Comparison of ENCODE assay signal across 9 mouse cellular contexts in the genomic region with DNA sequence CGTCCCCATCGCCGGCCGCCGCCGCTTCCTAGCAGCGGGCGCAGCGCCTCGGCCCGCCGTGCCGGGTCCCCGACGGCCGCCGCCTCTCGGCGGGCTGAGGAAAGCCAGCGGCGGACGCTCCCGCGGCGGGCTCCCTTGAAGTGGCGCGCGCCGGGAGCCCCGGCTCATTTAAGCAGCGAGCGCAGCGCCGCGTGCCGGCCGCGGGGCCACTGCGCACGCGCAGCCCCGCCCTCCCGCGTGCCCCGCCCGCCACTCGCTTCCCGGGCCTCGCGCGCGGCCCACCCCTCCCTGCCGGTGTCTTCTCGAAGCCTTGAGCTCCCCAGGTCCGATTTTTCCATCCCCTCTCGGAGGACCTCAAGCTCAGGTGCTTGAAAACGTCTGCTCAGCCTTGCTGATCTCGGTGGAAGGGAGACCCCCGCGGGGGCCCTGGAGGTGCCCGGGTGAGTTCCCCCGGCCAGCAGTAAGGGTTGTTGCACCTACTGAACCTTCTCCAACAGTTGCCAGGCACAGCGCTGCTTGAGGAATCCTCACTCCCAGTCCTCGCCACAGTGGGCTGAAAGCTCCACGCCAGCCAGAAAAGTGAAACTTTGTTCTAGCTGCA. TPM values are rescaled to one million over a fixed set of nuclear protein-coding genes. Genes with fewer than 3 reads are reported as not detected.
DNase-seq lines count a peak whose midpoint lies in the region; ATAC-seq and TF ChIP-seq lines count a peak whose summit lies in the region.
"Had no signal": no experiment of that assay in that cellular context is flagged by ENCODE, and none has a peak within 500 bp of the region (broad histone marks: within the 10 kb centered on the region; RNA-seq: fewer than 3 reads in every experiment).

A gene (minus strand): TSS at position 174 of the 601 bp plus-strand sequence.

- TF ChIP-seq CTCF in brain, embryonic 14.5 days (IDR thresholded peaks at IDR 0.05; ENCODE audit: borderline replicate concordance, extremely low read depth, insufficient read depth, insufficient read length), result no peak

- H3K27me3 ChIP-seq in erythroblast, embryonic 14.5 days (ENCODE audit: control insufficient read depth), result peaks cover 54% of the 10 kb centered on the region
- peaks cover 14% of the 10 kb centered on the region; the same call in 1 of the 2 replicates for H3K27me3 ChIP-seq in heart, embryonic 14.5 days (ENCODE audit: control insufficient read depth, insufficient read depth, low read length)
- H3K27me3 ChIP-seq in liver, embryonic 12.5 days (replicated peaks), result peaks cover 37% of the 10 kb centered on the region
- no peaks in the 10 kb centered on the region for H3K27me3 ChIP-seq in stomach, embryonic 14.5 days (ENCODE audit: control insufficient read depth, insufficient read depth, low read length)
- H3K27me3 ChIP-seq: CH12.LX had no signal

- peaks cover 6% of the 10 kb centered on the region; the same call in 1 of the 2 replicates for H3K9me3 ChIP-seq in erythroblast, embryonic 14.5 days (ENCODE audit: control insufficient read depth, low read length)
- H3K9me3 ChIP-seq in heart, embryonic 14.5 days (ENCODE audit: control insufficient read depth, low read length), result no peaks in the 10 kb centered on the region
- no peaks in the 10 kb centered on the region for H3K9me3 ChIP-seq in liver, embryonic 12.5 days (replicated peaks)
- no peaks in the 10 kb centered on the region for H3K9me3 ChIP-seq in stomach, embryonic 14.5 days (ENCODE audit: control insufficient read depth, low read depth, low read length)

- ATAC-seq in heart, embryonic 14.5 days (ENCODE audit: insufficient number of reproducible peaks, insufficient read depth, low FRiP score, low read depth), result peak; percentile 87
- ATAC-seq in liver, embryonic 12.5 days, result peak; percentile 84
- ATAC-seq in stomach, embryonic 14.5 days (ENCODE audit: insufficient number of reproducible peaks, insufficient read depth, low FRiP score, low read depth), result peak; percentile 89

- peak within 1 kb of the TSS; percentile 80 for H3K9ac ChIP-seq in heart, embryonic 14.5 days (ENCODE audit: low read length)
- peak within 1 kb of the TSS; percentile 72 for H3K9ac ChIP-seq in liver, embryonic 12.5 days
- H3K9ac ChIP-seq in stomach, embryonic 14.5 days (replicated peaks; ENCODE audit: low read depth, low read length), result peak within 1 kb of the TSS; percentile 71

- DNase-seq in 3134 (ENCODE audit: extremely low read depth, insufficient read length, low spot score), result peak; percentile 75
- DNase-seq in brain, embryonic 14.5 days (ENCODE audit: low read depth), result peak; percentile 93
- DNase-seq in kidney, postnatal 10 days, result peak; percentile 87
- DNase-seq in natural killer cell, adult 2 months (ENCODE audit: low spot score in 2 of 2), result peak; percentile 26 to 51

- peak within 1 kb of the TSS; percentile 100 for H3K4me2 ChIP-seq in heart, embryonic 14.5 days (ENCODE audit: low read length)
- H3K4me2 ChIP-seq in liver, embryonic 12.5 days, result peak within 1 kb of the TSS; percentile 98
- H3K4me2 ChIP-seq in stomach, embryonic 14.5 days (replicated peaks; ENCODE audit: low read depth, low read length), result peak within 1 kb of the TSS; percentile 92

- peak; percentile 85 for TF ChIP-seq POLR2A in brain, embryonic 14.5 days (IDR thresholded peaks at IDR 0.05; ENCODE audit: borderline replicate concordance, extremely low read depth, insufficient read depth, insufficient read length, poor library complexity, severe bottlenecking)

- WGBS in heart, embryonic 14.5 days, result 8% methylated on average over 40 of the region's 65 CpGs
- WGBS in liver, embryonic 12.5 days (ENCODE audit: insufficient replicate concordance), result 5% methylated on average over 64 of the region's 65 CpGs
- WGBS in stomach, embryonic 14.5 days, result 6% methylated on average over 52 of the region's 65 CpGs

- H3K4me1 ChIP-seq in erythroblast, embryonic 14.5 days (ENCODE audit: control insufficient read depth), result peaks cover 18% of the 10 kb centered on the region
- peaks cover 5 to 6% of the 10 kb centered on the region in 2 experiments; a peak in 3 of 4 replicates for H3K4me1 ChIP-seq in heart, embryonic 14.5 days (ENCODE audit: control insufficient read depth in 2 of 2, insufficient read depth in 2 of 2, low read length in 2 of 2)
- peaks cover 15% of the 10 kb centered on the region for H3K4me1 ChIP-seq in liver, embryonic 12.5 days
- H3K4me1 ChIP-seq in stomach, embryonic 14.5 days (ENCODE audit: control insufficient read depth, insufficient read depth, low read length), result no peaks in the 10 kb centered on the region

- no peaks in the 10 kb centered on the region for H3K36me3 ChIP-seq in erythroblast, embryonic 14.5 days (ENCODE audit: control insufficient read depth)
- no peaks in the 10 kb centered on the region for H3K36me3 ChIP-seq in heart, embryonic 14.5 days (ENCODE audit: control insufficient read depth, insufficient read depth, low read length)
- H3K36me3 ChIP-seq in liver, embryonic 12.5 days, result no peaks in the 10 kb centered on the region
- no peaks in the 10 kb centered on the region for H3K36me3 ChIP-seq in stomach, embryonic 14.5 days (ENCODE audit: control insufficient read depth, insufficient read depth, low read length)

- H3K27ac ChIP-seq in heart, embryonic 14.5 days (replicated peaks in 1 of 2; ENCODE audit: control insufficient read depth in 1 of 2, insufficient read depth in 1 of 2, low read depth in 2 of 2, low read length in 2 of 2), result peak within 1 kb of the TSS in 1 of 2 experiments; percentile 55; a peak in 2 of 4 replicates
- H3K27ac ChIP-seq in liver, embryonic 12.5 days, result peak within 1 kb of the TSS; percentile 66
- peak within 1 kb of the TSS; percentile 79 for H3K27ac ChIP-seq in stomach, embryonic 14.5 days (ENCODE audit: low read length)

- H3K4me3 ChIP-seq in erythroblast, embryonic 14.5 days (replicated peaks), result peak within 1 kb of the TSS; percentile 70
- H3K4me3 ChIP-seq in heart, embryonic 14.5 days (ENCODE audit: control insufficient read depth in 1 of 2, insufficient read depth in 1 of 2, low read depth in 1 of 2, low read length in 2 of 2), result peak within 1 kb of the TSS; percentile 70
- H3K4me3 ChIP-seq in liver, embryonic 12.5 days, result peak within 1 kb of the TSS; percentile 67
- H3K4me3 ChIP-seq in stomach, embryonic 14.5 days (ENCODE audit: low read depth, low read length), result peak within 1 kb of the TSS; percentile 71

RNA-seq across cellular contexts. Expression of the gene that starts here (rescaled TPM):
- polyA plus RNA-seq in brain, embryonic 14.5 days (2012; rRNA removed), result 46.1 and 51.6 TPM in 2 replicates
- 0.01 and 0.02 TPM in 2 replicates for polyA plus RNA-seq in erythroblast, embryonic 14.5 days (2012)
- 4.5 and 5.2 TPM in 2 replicates for polyA plus RNA-seq in heart, embryonic 14.5 days (2014; fragmentation: Nextera tagmentation; extraction: Ambion mirVana)
- 2.6 and 3.0 TPM in 2 replicates for polyA plus RNA-seq in liver, embryonic 12.5 days (2016; fragmentation: Nextera tagmentation; extraction: Ambion mirVana)
- 14.1 and 15.6 TPM in 2 replicates for polyA plus RNA-seq in stomach, embryonic 14.5 days (2014; fragmentation: Nextera tagmentation; extraction: Ambion mirVana)

Comparison
In these comparisons a context has a peak if more than half of its experiments do, and no peak if none do; other contexts are left out.
1. DNase-seq: peak in every context shown above with its lines; median percentile 93 in brain, embryonic 14.5 days; 87 in kidney, postnatal 10 days; 75 in 3134; 38 in natural killer cell, adult 2 months.